Mouse (Mus musculus): ENCODE measurements around the gene Arhgef17.

- TF ChIP-seq CTCF (IDR thresholded peaks at IDR 0.05; ENCODE audit: insufficient read depth, low read length) (no peak), POLR2A (IDR thresholded peaks at IDR 0.05; ENCODE audit: borderline replicate concordance, extremely low read depth, low read depth, low read length) (no peak)
These were observed 12.1 kb downstream of the Arhgef17 start for GRCm38 (mm10) chr7:100919809-100920107.
